Mouse (Mus musculus) adrenal gland, postnatal 36 days (tissue): ENCODE measurements around the gene Pex1. TPM values are rescaled to one million over a fixed set of nuclear protein-coding genes. Genes with fewer than 3 reads are reported as not detected.
"Not testable (repeated sequence)": the region's sequence is repeated elsewhere in the genome, so short reads cannot be mapped to it uniquely, and the experiment has no call there.

Source experiments
- DNase-seq, 2 experiments: peaks; one replicate each; pipeline ENCODE4 v3.0.0; 2021; ENCODE audit warnings: mixed read lengths in 1 of 2
- long read RNA-seq, 2 experiments: library from polyadenylated mRNA; stranded (forward); transcript quantifications; one replicate each; pipeline ENCODE4 v2.0.0; 2021; ENCODE audit warnings: borderline sequencing depth in 2 of 2
- total RNA-seq, 2 experiments: library from RNA; stranded (reverse); gene quantifications; 2 replicates each; pipeline ENCODE4 v1.2.3; 2021

Gene Pex1
- 10 to 100 TPM; 21.7 to 45.7 TPM for total RNA-seq
- long read RNA-seq, experiment 1, full-length matches to known transcripts: 4 of 18 reads
- long read RNA-seq, experiment 1, partial matches to known transcripts: 8 of 18 reads
- long read RNA-seq, experiment 1, other reads (novel, unspliced or antisense): 6 of 18 reads
- long read RNA-seq, experiment 2, partial matches to known transcripts: 1 of 3 reads
- long read RNA-seq, experiment 2, other reads (novel, unspliced or antisense): 2 of 3 reads

- peak; percentile 95 to 96 for DNase-seq
Measured at GRCm38 (mm10) chr5:3595693-3596398, at the start of gene Pex1. Gene Pex1, plus strand, starts transcription at chr5:3596066.

GRCm38 (mm10) chr5:3546226-3546625 is 49.6 kb upstream of the Pex1 start:
- no peak for DNase-seq

- DNase-seq: no peak
Measured at GRCm38 (mm10) chr5:3551481-3551880, 44.4 kb upstream of the Pex1 start.

- no peak for DNase-seq
Measured at GRCm38 (mm10) chr5:3554198-3554597, 41.7 kb upstream of the Pex1 start.

- DNase-seq: no peak
Measured at GRCm38 (mm10) chr5:3571266-3571665, 24.6 kb upstream of the Pex1 start, which contains the start of gene 1700109H08Rik. Gene 1700109H08Rik, plus strand, starts transcription at chr5:3571566.

DNA sequence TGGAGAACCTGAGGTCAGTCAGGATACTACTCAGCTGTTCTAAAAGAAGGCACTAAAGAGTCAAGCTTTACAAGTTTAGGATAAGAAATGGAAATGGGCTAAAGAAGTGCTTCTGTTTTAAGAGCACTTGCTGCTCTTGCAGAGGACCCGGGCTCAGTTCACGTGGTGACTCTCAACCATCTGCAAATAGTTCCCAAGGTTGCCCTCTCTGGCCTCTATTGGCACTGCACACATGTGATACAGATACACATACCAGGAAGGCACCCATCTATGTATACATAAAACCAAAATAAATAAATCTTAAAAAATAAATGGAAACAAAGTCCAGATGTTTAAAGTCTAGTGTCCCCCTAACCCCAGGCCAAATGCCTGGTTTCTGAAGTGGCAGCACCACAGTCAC is 21.0 kb upstream of the Pex1 start:
- DNase-seq: no peak

DNA sequence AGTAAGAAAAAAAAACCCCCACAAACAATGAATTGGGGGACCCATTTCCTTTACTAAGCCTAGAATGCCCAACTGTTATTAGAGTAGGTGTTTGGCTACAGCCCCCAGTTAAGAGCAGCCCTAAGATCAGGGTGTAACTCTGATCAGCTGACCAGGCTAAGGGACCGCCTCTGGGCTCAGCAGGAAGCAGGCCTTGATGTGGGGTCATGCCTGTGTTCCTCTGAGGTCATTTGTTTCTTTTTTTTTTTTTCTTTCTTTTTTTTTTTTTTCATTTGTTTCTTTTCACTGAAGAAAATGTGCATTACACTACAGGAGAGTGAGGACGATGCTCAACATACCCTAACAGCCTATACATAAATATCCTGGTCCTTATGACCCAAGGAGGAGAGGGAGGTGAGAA is 17.9 kb upstream of the Pex1 start:
- DNase-seq: no peak

DNA sequence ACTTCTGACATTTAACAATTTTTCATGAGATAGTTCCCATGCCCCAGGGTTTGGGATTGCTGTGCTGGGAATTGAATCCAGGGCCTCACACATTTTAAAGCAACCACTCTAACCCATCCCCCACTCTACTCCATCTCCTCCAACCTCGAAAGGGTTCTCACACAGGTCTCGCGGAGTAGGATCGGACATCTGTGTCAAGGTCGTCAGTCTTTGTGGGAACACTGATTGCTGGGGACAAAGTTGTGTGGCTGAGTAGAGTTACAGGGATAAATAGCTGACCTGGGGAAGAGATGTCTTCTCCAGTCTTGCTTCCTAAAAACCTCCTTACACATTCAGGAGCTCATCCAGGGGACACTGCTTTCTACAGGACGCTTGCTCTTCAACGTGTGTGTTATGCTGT is 16.8 kb upstream of the Pex1 start:
- no peak for DNase-seq

DNA sequence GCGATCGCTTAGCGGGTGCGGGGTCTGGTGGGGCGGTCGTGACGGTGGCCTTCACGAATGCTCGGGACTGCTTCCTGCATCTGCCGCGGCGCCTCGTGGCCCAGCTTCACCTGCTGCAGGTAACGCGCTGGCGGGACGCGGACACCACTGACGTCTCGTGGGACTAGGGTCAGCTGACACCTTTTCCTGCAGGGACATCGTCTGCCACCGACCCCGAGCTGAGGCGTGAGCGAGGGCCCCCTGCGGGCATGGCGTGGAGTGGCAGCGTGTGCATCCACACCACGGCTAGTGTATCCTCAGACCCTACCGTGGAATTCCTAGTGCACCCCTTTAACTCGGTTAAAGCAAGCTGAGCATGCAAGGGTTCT is 517 bp downstream of the Pex1 start, which contains the start of gene Rbm48:
Gene Rbm48 (minus strand): TSS at position 187 of the 368 bp plus-strand sequence.
- peak; percentile 86 to 90 for DNase-seq

GRCm38 (mm10) chr5:3597171-3597570 is 1.3 kb downstream of the Pex1 start:
- no peak for DNase-seq

- no peak for DNase-seq
Measured at GRCm38 (mm10) chr5:3598766-3599165, 2.9 kb downstream of the Pex1 start.

GRCm38 (mm10) chr5:3600298-3600697 is 4.4 kb downstream of the Pex1 start:
- peak; percentile 11 to 16 for DNase-seq

DNA sequence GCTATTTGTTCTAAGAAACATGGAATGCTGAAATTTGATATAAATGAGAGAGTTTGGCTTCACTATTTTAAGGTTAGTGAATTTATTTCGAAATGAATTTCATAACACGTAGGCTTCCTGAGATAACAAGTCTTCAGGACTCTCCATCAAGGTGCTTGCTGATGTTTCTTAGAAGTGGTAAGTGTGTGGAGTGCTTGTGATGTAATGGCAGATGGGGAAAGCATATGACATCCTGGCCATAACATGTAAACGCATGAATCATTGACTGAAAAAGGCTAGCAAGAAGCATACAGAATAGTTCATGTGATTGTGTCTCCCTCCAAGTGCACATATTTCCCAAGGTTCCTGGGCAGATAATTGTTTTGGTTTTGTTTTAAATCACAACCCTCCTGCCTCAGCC is 4.9 kb downstream of the Pex1 start:
- DNase-seq: no peak

GRCm38 (mm10) chr5:3607114-3607513 is 11.2 kb downstream of the Pex1 start:
- DNase-seq: peak in 1 of 2 experiments; percentile 67

- DNase-seq: peak; percentile 13 to 36
Measured at GRCm38 (mm10) chr5:3609241-3609640, 13.4 kb downstream of the Pex1 start.

GRCm38 (mm10) chr5:3611835-3612234 is 16.0 kb downstream of the Pex1 start:
- not testable (repeated sequence) for DNase-seq

DNA sequence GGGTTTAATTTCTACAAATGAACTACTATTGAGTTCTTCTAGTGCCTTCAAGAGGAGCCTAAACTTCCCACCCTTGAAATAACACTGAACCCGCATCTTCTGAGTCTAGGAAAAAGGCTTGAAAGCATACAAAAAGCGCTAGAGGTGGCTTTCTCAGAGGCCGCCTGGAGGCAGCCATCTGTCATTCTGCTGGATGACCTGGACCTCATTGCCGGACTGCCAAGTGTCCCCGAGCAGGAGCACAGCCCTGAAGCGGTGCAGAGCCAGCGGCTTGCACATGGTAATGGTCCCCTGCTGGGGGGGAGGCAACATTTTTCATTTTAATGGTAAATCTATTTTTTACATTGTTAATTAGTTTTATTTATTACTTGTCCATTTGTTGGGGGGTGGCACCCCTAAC is 24.6 kb downstream of the Pex1 start:
- DNase-seq: peak in 1 of 2 experiments; percentile 12

DNA sequence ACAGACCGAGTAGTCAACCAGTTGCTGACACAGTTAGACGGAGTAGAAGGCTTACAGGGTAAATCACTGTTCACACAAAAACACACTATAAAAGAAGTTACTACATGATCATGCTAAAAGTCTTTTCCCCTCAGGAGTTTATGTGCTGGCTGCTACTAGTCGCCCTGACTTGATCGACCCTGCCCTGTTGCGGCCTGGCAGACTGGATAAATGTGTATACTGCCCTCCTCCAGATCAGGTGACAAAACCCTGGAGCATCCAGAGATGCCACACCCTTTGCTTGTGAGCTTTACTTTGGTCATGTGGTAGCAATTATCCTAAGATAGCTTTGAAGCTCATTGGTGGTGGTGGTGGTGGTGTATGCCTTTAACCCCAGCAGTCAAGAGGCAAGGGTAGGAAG is 34.2 kb downstream of the Pex1 start:
- no peak for DNase-seq

DNA sequence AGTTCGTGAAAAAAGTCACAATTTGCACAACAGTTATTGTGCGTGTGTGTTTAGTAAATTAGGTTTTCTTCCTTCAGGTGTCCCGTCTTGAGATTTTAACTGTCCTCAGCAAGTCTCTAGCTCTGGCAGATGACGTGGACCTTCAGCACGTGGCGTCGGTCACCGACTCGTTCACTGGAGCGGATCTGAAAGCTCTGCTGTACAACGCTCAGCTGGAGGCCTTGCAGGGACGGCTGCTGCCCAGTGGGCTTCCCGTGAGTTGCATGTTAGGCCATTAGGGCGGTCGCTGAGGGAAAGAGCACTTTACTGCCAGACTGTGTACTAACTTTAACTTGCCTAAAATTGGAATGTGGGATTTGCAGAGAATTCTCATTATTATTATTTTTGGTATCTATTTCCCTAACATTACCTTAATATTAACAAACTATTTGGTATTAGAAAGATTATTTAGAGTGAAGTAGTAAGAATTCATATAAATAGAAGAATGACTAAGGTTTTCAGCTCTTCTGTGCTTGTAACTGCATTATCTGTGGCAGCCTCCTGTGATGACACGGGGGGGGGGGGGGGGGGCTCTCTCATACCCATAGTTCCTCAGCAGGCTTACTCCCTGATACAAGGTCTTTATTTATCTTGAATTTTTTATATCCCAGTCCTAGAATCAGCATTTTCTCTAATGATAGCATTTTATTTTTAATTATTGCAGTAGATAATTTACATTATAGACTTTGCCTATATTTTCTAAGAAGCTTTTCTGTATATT is 35.8 kb downstream of the Pex1 start:
- no peak for DNase-seq

DNA sequence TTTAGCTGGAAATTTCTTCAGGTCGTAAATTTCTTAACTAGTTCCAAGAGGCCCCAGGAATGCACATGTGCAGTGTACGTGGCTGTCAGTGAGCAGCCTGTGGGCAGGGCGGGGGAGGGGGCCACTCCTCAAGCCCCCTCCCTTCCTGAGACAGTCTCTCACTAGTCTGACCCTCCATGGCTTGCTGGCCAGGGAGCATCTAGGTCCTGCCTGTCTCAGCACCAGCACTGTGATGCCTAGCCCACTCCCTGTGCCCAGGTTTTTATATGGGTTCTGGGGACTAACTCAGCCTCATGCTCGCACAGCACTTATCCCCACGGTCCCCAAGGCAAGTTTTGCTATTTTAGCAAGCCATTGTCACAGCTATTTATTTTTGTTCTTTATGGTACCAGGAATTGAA is 36.4 kb downstream of the Pex1 start:
- no peak for DNase-seq

- DNase-seq: no peak
Measured at GRCm38 (mm10) chr5:3633315-3633714, 37.4 kb downstream of the Pex1 start.

GRCm38 (mm10) chr5:3633951-3634350 is 38.1 kb downstream of the Pex1 start:
- DNase-seq: peak in 1 of 2 experiments; percentile 26

DNA sequence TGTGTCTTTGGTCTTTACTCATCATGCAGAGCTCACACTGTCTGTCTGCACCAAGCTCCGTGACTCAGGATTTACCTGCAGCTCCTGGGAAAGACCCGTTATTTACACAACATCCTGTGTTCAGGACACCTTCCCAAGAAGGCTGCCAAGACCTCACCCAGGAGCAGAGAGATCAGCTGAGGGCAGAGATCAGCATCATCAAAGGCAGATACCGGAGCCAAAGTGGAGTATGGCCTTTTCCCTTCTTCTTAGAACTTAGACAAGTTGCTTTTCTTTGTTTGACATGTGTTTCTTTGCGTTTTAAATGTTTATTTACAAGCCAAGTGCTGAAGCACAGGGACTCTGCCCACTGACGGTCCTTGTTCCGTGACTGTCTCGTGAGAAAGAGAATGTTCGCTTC is 39.4 kb downstream of the Pex1 start:
- DNase-seq: no peak
